10 mouse cellular contexts compared by ENCODE assay signal in genomic region chr13:20297841-20298240, GRCm38 (mm10).
DNase-seq lines count a peak whose midpoint lies in the region; ATAC-seq and TF ChIP-seq lines count a peak whose summit lies in the region.
"Had no signal": no experiment of that assay in that cellular context is flagged by ENCODE, and none has a peak within 500 bp of the region (broad histone marks: within the 10 kb centered on the region; RNA-seq: fewer than 3 reads in every experiment).

No protein-coding gene starts in this region.

- no peaks in the 10 kb centered on the region for H3K9me3 ChIP-seq in CH12.LX (replicated peaks; ENCODE audit: low read length)
- H3K9me3 ChIP-seq in forebrain, embryonic 14.5 days (replicated peaks; ENCODE audit: control insufficient read depth, low read length): no peaks in the 10 kb centered on the region
- H3K9me3 ChIP-seq in kidney, postnatal 0 days (replicated peaks; ENCODE audit: low read length): no peaks in the 10 kb centered on the region
- H3K9me3 ChIP-seq: heart, embryonic 15.5 days; stomach, embryonic 15.5 days had no signal

- peak; percentile 40 for TF ChIP-seq RAD21 in CH12.LX (IDR thresholded peaks at IDR 0.05; ENCODE audit: low read depth, low read length)

- H3K4me3 ChIP-seq in CH12.LX (replicated peaks in 1 of 3; ENCODE audit: low read depth in 2 of 3, low read length in 2 of 3, poor library complexity in 1 of 3): no peak overlapping the region
- no peak overlapping the region for H3K4me3 ChIP-seq in forebrain, embryonic 14.5 days (ENCODE audit: low read depth, low read length)
- no peak overlapping the region for H3K4me3 ChIP-seq in kidney, postnatal 0 days (replicated peaks; ENCODE audit: low read depth, low read length)
- no peak overlapping the region for H3K4me3 ChIP-seq in lung, adult 2 months (replicated peaks; ENCODE audit: extremely low read depth, low read depth, low read length)
- H3K4me3 ChIP-seq: heart, embryonic 15.5 days; stomach, embryonic 15.5 days had no signal

- H3K36me3 ChIP-seq in CH12.LX (replicated peaks in 1 of 2; ENCODE audit: control insufficient read depth in 1 of 2, insufficient read depth in 1 of 2, low read length in 1 of 2): peaks cover 42 to 83% of the 10 kb centered on the region in 2 experiments
- no peaks in the 10 kb centered on the region for H3K36me3 ChIP-seq in forebrain, embryonic 14.5 days (ENCODE audit: control insufficient read depth, insufficient read depth, low read length)
- no peaks in the 10 kb centered on the region for H3K36me3 ChIP-seq in kidney, postnatal 0 days (ENCODE audit: insufficient read depth, low read length)
- H3K36me3 ChIP-seq: heart, embryonic 15.5 days; stomach, embryonic 15.5 days had no signal

- peak; percentile 51; the same call in 1 of the 2 replicates for ATAC-seq in forebrain, embryonic 14.5 days
- ATAC-seq in kidney, postnatal 0 days (replicated peaks; ENCODE audit: low FRiP score, low read depth): no peak; the same call in 1 of the 2 replicates
- ATAC-seq in inflammation-experienced regulatory T-cells, adult 6 months: no peak

- TF ChIP-seq POLR2A in CH12.LX (IDR thresholded peaks at IDR 0.05; ENCODE audit: low read depth, low read length): no peak
- no peak for TF ChIP-seq POLR2A in lung, adult 2 months (IDR thresholded peaks at IDR 0.05; ENCODE audit: borderline replicate concordance, extremely low read depth, low read depth, low read length)

- TF ChIP-seq CTCF in CH12.LX (conservative IDR thresholded peaks at IDR 0.05 in 1 of 2, IDR thresholded peaks at IDR 0.05 in 1 of 2; ENCODE audit: low read depth in 2 of 2, low read length in 2 of 2): peak; percentile 74 to 78
- peak; percentile 86 for TF ChIP-seq CTCF in kidney, postnatal 0 days (IDR thresholded peaks at IDR 0.05; ENCODE audit: low read depth)
- TF ChIP-seq CTCF in lung, adult 2 months (IDR thresholded peaks at IDR 0.05; ENCODE audit: insufficient read depth, low read length): peak; percentile 80

- no peaks in the 10 kb centered on the region for H3K79me2 ChIP-seq in CH12.LX (replicated peaks; ENCODE audit: control insufficient read depth, extremely low read depth, insufficient read depth, poor library complexity, severe bottlenecking)

- no peak overlapping the region for H3K4me2 ChIP-seq in CH12.LX (ENCODE audit: insufficient read depth, low read depth, poor library complexity, severe bottlenecking)
- H3K4me2 ChIP-seq in forebrain, embryonic 14.5 days (ENCODE audit: low read length): no peak overlapping the region
- no peak overlapping the region for H3K4me2 ChIP-seq in kidney, postnatal 0 days (ENCODE audit: low read length)
- H3K4me2 ChIP-seq: heart, embryonic 15.5 days; stomach, embryonic 15.5 days had no signal

- in situ Hi-C loops in CH12.LX (cut with MboI; ENCODE audit: low pct_ligation_motif_present, low pct_unique_long_range_greater_than_20kb, low sequenced_read_pairs): loop anchor here (10.0 kb wide), 1 partner anchor 603 kb away; the partner anchor contains the start of gene Nme8

- no peak overlapping the region for H3K9ac ChIP-seq in CH12.LX (ENCODE audit: insufficient read depth, low read depth)
- H3K9ac ChIP-seq in forebrain, embryonic 14.5 days (ENCODE audit: low read length): no peak overlapping the region
- no peak overlapping the region for H3K9ac ChIP-seq in kidney, postnatal 0 days (ENCODE audit: low read depth, low read length)
- H3K9ac ChIP-seq: heart, embryonic 15.5 days; stomach, embryonic 15.5 days had no signal

- DNase-seq in 416B (ENCODE audit: low read depth): peak; percentile 82
- DNase-seq in CH12.LX (ENCODE audit: extremely low read depth): peak; percentile 62
- peak; percentile 47 for DNase-seq in c-Kit-positive CD71-positive TER-119-negative erythroid progenitor cells, embryonic 14.5 days (ENCODE audit: low read depth)
- peak; percentile 84 for DNase-seq in forebrain, embryonic 14.5 days (ENCODE audit: low spot score)
- peak; percentile 76 for DNase-seq in kidney, postnatal 0 days (ENCODE audit: low spot score)
- DNase-seq in lung, adult 2 months: peak; percentile 41
- peak; percentile 25 for DNase-seq in retina, adult 2 months (ENCODE audit: low read depth, low spot score)

- H3K4me1 ChIP-seq in CH12.LX (ENCODE audit: control insufficient read depth in 1 of 2, insufficient read depth in 2 of 2): no peaks in the 10 kb centered on the region
- no peaks in the 10 kb centered on the region for H3K4me1 ChIP-seq in forebrain, embryonic 14.5 days (ENCODE audit: control insufficient read depth, insufficient read depth, low read length)
- H3K4me1 ChIP-seq in kidney, postnatal 0 days (replicated peaks; ENCODE audit: insufficient read depth, low read length): no peaks in the 10 kb centered on the region
- H3K4me1 ChIP-seq in lung, adult 2 months (ENCODE audit: control insufficient read depth, insufficient read depth, low read length): no peaks in the 10 kb centered on the region
- H3K4me1 ChIP-seq: heart, embryonic 15.5 days; stomach, embryonic 15.5 days had no signal

- H3K27ac ChIP-seq in CH12.LX (ENCODE audit: insufficient read depth, low read depth): no peak overlapping the region
- H3K27ac ChIP-seq in forebrain, embryonic 14.5 days (ENCODE audit: low read depth, low read length): no peak overlapping the region
- no peak overlapping the region for H3K27ac ChIP-seq in kidney, postnatal 0 days
- H3K27ac ChIP-seq: heart, embryonic 15.5 days; stomach, embryonic 15.5 days had no signal

- WGBS in forebrain, embryonic 14.5 days: 10% methylated on average over 3 of the region's 3 CpGs
- 18% methylated on average over 3 of the region's 3 CpGs for WGBS in kidney, postnatal 0 days
- 39% methylated on average over 3 of the region's 3 CpGs for WGBS in lung, adult 2 months

- dilution Hi-C loops in CH12.LX (cut with MboI; ENCODE audit: extremely low pct_ligation_motif_present, extremely low pct_unique_long_range_greater_than_20kb, low sequenced_read_pairs): no loop called here

- TF ChIP-seq EP300 in CH12.LX (IDR thresholded peaks at IDR 0.05; ENCODE audit: low read length): no peak

- no peaks in the 10 kb centered on the region for H3K27me3 ChIP-seq in CH12.LX (replicated peaks)
- H3K27me3 ChIP-seq in forebrain, embryonic 14.5 days (replicated peaks; ENCODE audit: control insufficient read depth, insufficient read depth, low read length): no peaks in the 10 kb centered on the region
- H3K27me3 ChIP-seq in kidney, postnatal 0 days (ENCODE audit: insufficient read depth, low read length): no peaks in the 10 kb centered on the region
- H3K27me3 ChIP-seq: heart, embryonic 15.5 days; stomach, embryonic 15.5 days had no signal

TF ChIP-seq in CH12.LX, 34 proteins besides CTCF, POLR2A, EP300 and RAD21:
- TF ChIP-seq SMC3 (IDR thresholded peaks at IDR 0.05; ENCODE audit: low read depth, low read length): peak; percentile 55
- TF ChIP-seq PAX5 (IDR thresholded peaks at IDR 0.05; ENCODE audit: low read length): no peak
TF ChIP-seq in CH12.LX: peak in this region for 1.

Comparison
In these comparisons a context has a peak if more than half of its experiments do, and no peak if none do; other contexts are left out.
1. DNase-seq: peak in every context shown above with its lines; median percentile 84 in forebrain, embryonic 14.5 days; 82 in 416B; 76 in kidney, postnatal 0 days; 62 in CH12.LX; 47 in c-Kit-positive CD71-positive TER-119-negative erythroid progenitor cells, embryonic 14.5 days; 41 in lung, adult 2 months; 25 in retina, adult 2 months.